Mouse (Mus musculus): ENCODE results near the gene Ugt1a6a. TPM values are rescaled to one million over a fixed set of nuclear protein-coding genes. Genes with fewer than 3 reads are reported as not detected.
"Not testable (repeated sequence)": the region's sequence is repeated elsewhere in the genome, so short reads cannot be mapped to it uniquely, and the experiment has no call there.

Gene Ugt1a6a
- polyA plus RNA-seq, 1 experiment from 2014 or later: 0.35 TPM

GRCm38 (mm10) chr1:88125827-88126360 lies 8.7 kb upstream of the Ugt1a6a start:
- H3K4me1 ChIP-seq (replicated peaks; ENCODE audit: control insufficient read depth, insufficient read depth, low read length); H3K9ac ChIP-seq (ENCODE audit: low read length); H3K27ac ChIP-seq (ENCODE audit: low read depth, low read length); DNase-seq (ENCODE audit: low spot score); H3K4me3 ChIP-seq (ENCODE audit: low read depth, low read length); ATAC-seq (replicated peaks; ENCODE audit: low FRiP score); H3K36me3 ChIP-seq (ENCODE audit: control insufficient read depth, insufficient read depth, low read length); H3K9me3 ChIP-seq (ENCODE audit: control insufficient read depth, low read length); H3K27me3 ChIP-seq (ENCODE audit: control insufficient read depth, insufficient read depth, low read length); H3K4me2 ChIP-seq (ENCODE audit: low read depth, low read length, severe bottlenecking): not testable (repeated sequence)
- WGBS: 82% methylated on average over 2 of the region's 4 CpGs

- not testable (repeated sequence) for H3K27me3 ChIP-seq (ENCODE audit: control insufficient read depth, insufficient read depth, low read length); ATAC-seq (replicated peaks; ENCODE audit: low FRiP score)
- 95% methylated on average over 2 of the region's 2 CpGs for WGBS
These were observed 5.5 kb upstream of the Ugt1a6a start for GRCm38 (mm10) chr1:88129091-88129490.

GRCm38 (mm10) chr1:88130223-88130622 lies 4.4 kb upstream of the Ugt1a6a start:
- not testable (repeated sequence) for H3K4me1 ChIP-seq (replicated peaks; ENCODE audit: control insufficient read depth, insufficient read depth, low read length); H3K9me3 ChIP-seq (ENCODE audit: control insufficient read depth, low read length); H3K36me3 ChIP-seq (ENCODE audit: control insufficient read depth, insufficient read depth, low read length); H3K27ac ChIP-seq (ENCODE audit: low read depth, low read length); H3K4me2 ChIP-seq (ENCODE audit: low read depth, low read length, severe bottlenecking); H3K9ac ChIP-seq (ENCODE audit: low read length); DNase-seq (ENCODE audit: low spot score); H3K4me3 ChIP-seq (ENCODE audit: low read depth, low read length); ATAC-seq (replicated peaks; ENCODE audit: low FRiP score); H3K27me3 ChIP-seq (ENCODE audit: control insufficient read depth, insufficient read depth, low read length)
- WGBS: 79% methylated on average over 1 of the region's 1 CpGs

More at GRCm38 (mm10) chr1:88129091-88129490, 5.5 kb upstream of the Ugt1a6a start:
- not testable (repeated sequence) for H3K36me3 ChIP-seq (ENCODE audit: control insufficient read depth, insufficient read depth, low read length); H3K9me3 ChIP-seq (ENCODE audit: control insufficient read depth, low read length); H3K4me1 ChIP-seq (replicated peaks; ENCODE audit: control insufficient read depth, insufficient read depth, low read length); H3K4me2 ChIP-seq (ENCODE audit: low read depth, low read length, severe bottlenecking); H3K27ac ChIP-seq (ENCODE audit: low read depth, low read length); H3K4me3 ChIP-seq (ENCODE audit: low read depth, low read length); H3K9ac ChIP-seq (ENCODE audit: low read length); DNase-seq (ENCODE audit: low spot score)

- no peaks in the 10 kb centered on the region for H3K36me3 ChIP-seq (ENCODE audit: control insufficient read depth, insufficient read depth, low read length)
- no peak overlapping the region for H3K4me3 ChIP-seq (ENCODE audit: low read depth, low read length)
- 61% methylated on average over 3 of the region's 3 CpGs for WGBS
- H3K4me2 ChIP-seq (ENCODE audit: low read depth, low read length, severe bottlenecking): no peak overlapping the region
- no peak overlapping the region for H3K9ac ChIP-seq (ENCODE audit: low read length)
- DNase-seq (ENCODE audit: low spot score) (no peak), ATAC-seq (replicated peaks; ENCODE audit: low FRiP score) (no peak)
- H3K4me1 ChIP-seq (replicated peaks; ENCODE audit: control insufficient read depth, insufficient read depth, low read length): no peaks in the 10 kb centered on the region
- H3K27me3 ChIP-seq (ENCODE audit: control insufficient read depth, insufficient read depth, low read length): no peaks in the 10 kb centered on the region
- no peak overlapping the region for H3K27ac ChIP-seq (ENCODE audit: low read depth, low read length)
- H3K9me3 ChIP-seq (ENCODE audit: control insufficient read depth, low read length): no peaks in the 10 kb centered on the region
These were observed 627 bp upstream of the Ugt1a6a start for GRCm38 (mm10) chr1:88133908-88134456.

- not testable (repeated sequence) for H3K27me3 ChIP-seq (ENCODE audit: control insufficient read depth, insufficient read depth, low read length); DNase-seq (ENCODE audit: low spot score); H3K36me3 ChIP-seq (ENCODE audit: control insufficient read depth, insufficient read depth, low read length); H3K4me2 ChIP-seq (ENCODE audit: low read depth, low read length, severe bottlenecking); H3K4me3 ChIP-seq (ENCODE audit: low read depth, low read length); H3K9me3 ChIP-seq (ENCODE audit: control insufficient read depth, low read length); H3K9ac ChIP-seq (ENCODE audit: low read length); H3K27ac ChIP-seq (ENCODE audit: low read depth, low read length); H3K4me1 ChIP-seq (replicated peaks; ENCODE audit: control insufficient read depth, insufficient read depth, low read length); ATAC-seq (replicated peaks; ENCODE audit: low FRiP score)
- 90% methylated on average over 5 of the region's 6 CpGs for WGBS
These were observed 758 bp downstream of the Ugt1a6a start for GRCm38 (mm10) chr1:88135229-88135904.

GRCm38 (mm10) chr1:88136646-88137045 lies 2.0 kb downstream of the Ugt1a6a start:
- DNase-seq (ENCODE audit: low spot score) (no peak), ATAC-seq (replicated peaks; ENCODE audit: low FRiP score) (no peak)
- WGBS: 77% methylated on average over 2 of the region's 2 CpGs
- Histone ChIP-seq H3K9me3 (ENCODE audit: control insufficient read depth, low read length) (no peaks in the 10 kb centered on the region), H3K36me3 (ENCODE audit: control insufficient read depth, insufficient read depth, low read length) (no peaks in the 10 kb centered on the region), H3K27ac (ENCODE audit: low read depth, low read length) (no peak overlapping the region), H3K4me3 (ENCODE audit: low read depth, low read length) (no peak overlapping the region), H3K4me2 (ENCODE audit: low read depth, low read length, severe bottlenecking) (no peak overlapping the region), H3K27me3 (ENCODE audit: control insufficient read depth, insufficient read depth, low read length) (no peaks in the 10 kb centered on the region), H3K9ac (ENCODE audit: low read length) (no peak overlapping the region), H3K4me1 (replicated peaks; ENCODE audit: control insufficient read depth, insufficient read depth, low read length) (no peaks in the 10 kb centered on the region)

GRCm38 (mm10) chr1:88137264-88137663 lies 2.7 kb downstream of the Ugt1a6a start:
- WGBS: 86% methylated on average over 3 of the region's 3 CpGs
- no peak overlapping the region for H3K4me3 ChIP-seq (ENCODE audit: low read depth, low read length)
- H3K9ac ChIP-seq (ENCODE audit: low read length): no peak overlapping the region
- H3K4me1 ChIP-seq (replicated peaks; ENCODE audit: control insufficient read depth, insufficient read depth, low read length): no peaks in the 10 kb centered on the region
- no peaks in the 10 kb centered on the region for H3K27me3 ChIP-seq (ENCODE audit: control insufficient read depth, insufficient read depth, low read length)
- H3K27ac ChIP-seq (ENCODE audit: low read depth, low read length): no peak overlapping the region
- ATAC-seq (replicated peaks; ENCODE audit: low FRiP score) (no peak), DNase-seq (ENCODE audit: low spot score) (no peak)
- H3K4me2 ChIP-seq (ENCODE audit: low read depth, low read length, severe bottlenecking): no peak overlapping the region
- H3K9me3 ChIP-seq (ENCODE audit: control insufficient read depth, low read length): no peaks in the 10 kb centered on the region
- H3K36me3 ChIP-seq (ENCODE audit: control insufficient read depth, insufficient read depth, low read length): no peaks in the 10 kb centered on the region

- Histone ChIP-seq H3K4me2 (ENCODE audit: low read depth, low read length, severe bottlenecking) (no peak overlapping the region), H3K36me3 (ENCODE audit: control insufficient read depth, insufficient read depth, low read length) (no peaks in the 10 kb centered on the region), H3K4me3 (ENCODE audit: low read depth, low read length) (no peak overlapping the region), H3K27me3 (ENCODE audit: control insufficient read depth, insufficient read depth, low read length) (no peaks in the 10 kb centered on the region), H3K9ac (ENCODE audit: low read length) (no peak overlapping the region), H3K4me1 (replicated peaks; ENCODE audit: control insufficient read depth, insufficient read depth, low read length) (no peaks in the 10 kb centered on the region), H3K9me3 (ENCODE audit: control insufficient read depth, low read length) (no peaks in the 10 kb centered on the region), H3K27ac (ENCODE audit: low read depth, low read length) (no peak overlapping the region)
- DNase-seq (ENCODE audit: low spot score) (no peak), ATAC-seq (replicated peaks; ENCODE audit: low FRiP score) (no peak)
- WGBS: 88% methylated on average over 1 of the region's 1 CpGs
These were observed 3.5 kb downstream of the Ugt1a6a start for GRCm38 (mm10) chr1:88138145-88138544.

- H3K27me3 ChIP-seq (ENCODE audit: control insufficient read depth, insufficient read depth, low read length); ATAC-seq (replicated peaks; ENCODE audit: low FRiP score); H3K4me3 ChIP-seq (ENCODE audit: low read depth, low read length); H3K4me1 ChIP-seq (replicated peaks; ENCODE audit: control insufficient read depth, insufficient read depth, low read length); DNase-seq (ENCODE audit: low spot score); H3K27ac ChIP-seq (ENCODE audit: low read depth, low read length); H3K9me3 ChIP-seq (ENCODE audit: control insufficient read depth, low read length); H3K36me3 ChIP-seq (ENCODE audit: control insufficient read depth, insufficient read depth, low read length); H3K4me2 ChIP-seq (ENCODE audit: low read depth, low read length, severe bottlenecking); H3K9ac ChIP-seq (ENCODE audit: low read length): not testable (repeated sequence)
- 70% methylated on average over 1 of the region's 1 CpGs for WGBS
These were observed 5.9 kb downstream of the Ugt1a6a start for GRCm38 (mm10) chr1:88140492-88140891.
